Mouse (Mus musculus) embryo, embryonic 11 days (tissue): ENCODE data around the gene Chsy1.

Experiments
- DNase-seq: peaks from one replicate; pipeline ENCODE4 v3.0.0-alpha.2; 2015

Gene Chsy1

DNA sequence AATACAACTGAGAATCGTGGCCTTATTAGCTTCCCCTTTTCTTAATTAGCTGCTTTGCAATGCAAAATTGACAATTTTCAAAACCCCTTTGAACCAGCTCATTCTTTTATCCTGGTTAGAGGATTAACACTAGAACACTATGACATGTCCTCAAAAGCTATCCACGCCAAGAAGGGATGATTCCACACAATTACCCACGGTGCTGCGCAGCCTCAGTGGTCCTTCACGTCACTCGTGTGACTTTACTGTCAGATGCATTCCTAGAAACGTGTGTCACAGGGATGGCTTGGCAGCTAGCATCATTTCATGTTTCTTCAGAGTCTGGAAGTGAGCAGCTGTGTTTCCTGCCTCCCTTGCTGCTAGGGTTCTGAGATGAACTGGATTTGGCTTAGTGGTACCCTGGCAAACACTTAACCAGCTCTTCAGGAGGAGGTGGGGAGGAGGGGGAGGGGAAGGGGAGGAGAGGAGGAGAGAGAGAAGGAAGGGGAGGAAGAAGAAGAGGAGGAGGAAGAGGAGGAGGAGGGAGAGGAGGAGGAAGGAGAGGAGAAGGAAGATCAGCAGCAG is 108.3 kb downstream of the Chsy1 start:
- DNase-seq = no peak

DNA sequence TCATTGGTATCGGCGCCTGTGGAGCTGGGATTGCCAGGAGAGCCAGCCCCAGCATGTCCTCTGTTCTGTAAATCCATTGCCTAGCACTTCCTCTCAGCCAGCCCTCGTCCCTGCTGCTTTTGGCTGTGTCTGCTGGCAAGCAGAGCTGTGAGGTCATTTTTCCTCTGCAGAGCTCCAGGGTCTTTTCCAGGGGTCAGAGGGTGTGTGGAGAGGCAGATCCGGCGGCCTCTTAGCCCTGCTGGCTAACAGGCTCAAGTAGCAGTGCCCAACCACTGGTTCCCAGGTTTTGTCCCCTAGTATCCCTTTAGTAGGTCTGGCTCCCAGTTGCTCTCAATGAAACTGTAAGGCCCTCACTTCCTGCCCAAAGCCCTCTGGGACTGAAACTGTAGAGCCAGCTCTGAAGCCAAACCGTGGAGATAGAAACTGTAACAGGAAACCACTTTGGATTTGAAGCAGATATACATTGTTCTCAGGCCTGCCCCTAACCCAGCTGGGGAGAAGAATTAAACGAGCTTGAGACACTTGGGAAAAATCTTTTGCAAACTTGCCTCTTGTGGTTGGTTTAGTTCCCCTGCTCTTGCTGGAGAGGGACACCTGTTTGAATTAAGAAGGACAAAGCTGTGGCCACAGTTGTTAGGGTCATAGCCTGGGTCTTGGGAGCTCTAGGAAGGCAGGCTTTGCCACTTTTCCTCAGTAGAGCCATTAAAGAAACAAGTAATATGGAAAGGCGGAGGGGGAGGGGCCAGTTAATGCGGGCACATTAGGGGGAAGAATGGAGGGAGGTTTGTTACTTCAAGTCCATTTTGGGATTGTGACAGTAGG is 109.1 kb downstream of the Chsy1 start:
- DNase-seq = peak; percentile 67

DNA sequence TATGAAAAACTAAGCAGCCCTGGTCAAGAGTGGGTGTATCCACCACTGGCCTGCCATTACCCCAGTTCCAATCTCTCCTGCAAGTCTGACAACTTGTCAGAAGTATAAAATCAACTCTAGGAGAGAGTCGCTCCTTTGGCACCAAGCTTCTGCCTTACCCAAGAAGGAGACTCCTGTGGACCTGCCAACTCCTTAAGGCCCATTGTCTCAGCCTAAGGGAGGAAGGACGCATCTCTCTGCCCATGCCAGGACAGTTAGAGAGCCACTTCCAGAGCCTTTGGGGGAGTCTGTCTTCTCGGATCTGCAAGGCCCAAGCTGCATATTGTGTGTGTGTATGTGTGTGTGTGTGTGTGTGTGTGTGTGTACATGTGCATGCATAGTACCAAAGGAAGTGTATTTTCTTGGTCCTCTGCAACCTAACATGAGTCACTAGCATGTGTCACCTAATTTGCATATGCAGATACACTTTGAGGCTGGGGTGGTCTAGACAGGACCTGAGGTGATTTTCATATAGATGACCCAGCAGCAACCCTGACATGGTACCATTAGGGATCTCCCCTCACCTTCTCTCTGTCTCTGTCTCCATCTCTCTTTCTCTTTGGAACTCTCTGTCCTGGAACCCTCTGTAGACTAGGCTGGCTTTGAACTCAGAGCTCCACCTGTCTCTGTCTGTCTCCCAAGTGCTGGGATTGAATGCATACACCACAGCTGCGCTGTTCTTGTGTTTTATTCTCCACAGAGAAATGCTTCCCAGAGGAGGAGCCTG is 109.9 kb downstream of the Chsy1 start:
- no peak for DNase-seq

DNA sequence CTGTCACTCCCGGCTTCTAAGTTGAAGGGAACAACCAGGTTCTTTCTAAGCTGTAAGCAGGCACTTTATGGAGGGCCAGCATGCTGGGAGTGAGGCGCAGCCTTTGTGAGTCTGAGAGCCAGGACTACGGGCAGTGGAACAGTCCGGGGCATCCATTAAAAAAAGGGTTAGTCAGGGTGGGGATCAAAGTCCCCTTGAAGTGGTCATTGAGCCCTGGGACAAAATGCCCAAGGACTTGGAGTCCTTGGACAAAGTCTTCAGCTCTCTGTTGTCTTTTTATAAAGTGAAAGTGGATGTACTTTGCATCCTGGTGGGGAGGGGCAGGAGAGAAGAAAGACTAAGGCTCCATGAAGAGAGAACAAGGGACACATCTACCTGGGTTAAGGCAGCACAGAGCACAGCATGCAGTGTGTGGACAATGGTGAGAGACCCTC is 110.5 kb downstream of the Chsy1 start:
- no peak for DNase-seq

DNA sequence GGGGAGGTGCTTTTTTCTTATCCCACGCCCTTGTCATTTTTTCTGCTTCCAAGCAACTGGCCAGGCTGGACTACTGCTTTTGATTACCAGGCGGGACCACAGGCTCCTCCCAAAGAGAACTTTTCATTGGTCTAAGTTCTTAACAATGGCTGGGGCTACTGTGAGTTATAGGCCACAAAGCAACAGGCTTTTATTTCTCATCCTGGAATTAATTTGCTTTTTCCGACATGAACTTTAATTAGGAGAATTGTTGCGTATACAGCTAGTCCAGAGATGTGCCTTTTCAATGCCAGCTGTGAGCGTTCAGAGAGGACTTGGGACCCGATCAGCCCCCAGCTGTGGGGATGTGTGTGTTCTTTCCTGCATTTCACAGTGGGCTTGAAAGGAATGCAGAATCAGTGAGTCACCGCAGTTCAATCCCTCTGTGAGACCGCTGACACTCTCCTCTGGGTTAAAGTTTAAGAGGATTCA is 113.3 kb downstream of the Chsy1 start:
- peak; percentile 66 for DNase-seq
